Comparison of ENCODE assay signal across 8 mouse cellular contexts in the genomic region with DNA sequence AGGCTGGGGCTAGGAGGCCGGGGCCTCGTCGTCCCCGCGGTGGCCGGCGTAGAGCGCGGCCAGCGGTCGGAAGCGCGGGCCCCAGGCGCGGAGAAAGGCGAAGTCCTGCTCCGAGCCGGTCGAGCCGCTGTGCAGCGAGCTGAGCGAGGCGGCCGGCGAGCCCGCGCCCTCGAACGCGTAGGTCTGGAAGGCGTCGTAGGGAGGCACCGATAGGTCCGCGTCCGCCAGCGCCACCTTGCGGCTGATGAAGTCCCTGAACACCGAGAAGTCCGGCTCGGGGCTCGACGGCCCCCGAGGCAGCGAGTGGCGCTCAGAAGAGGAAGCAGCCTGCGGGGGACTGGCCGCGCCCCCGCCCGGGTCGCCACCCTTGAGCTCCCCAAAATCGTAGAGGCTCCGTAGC. TPM values are rescaled to one million over a fixed set of nuclear protein-coding genes. Genes with fewer than 3 reads are reported as not detected.
A peak's percentile ranks its signal among the peaks of the same experiment; 100 is the strongest.
DNase-seq lines count a peak whose midpoint lies in the region; ATAC-seq and TF ChIP-seq lines count a peak whose summit lies in the region.

No protein-coding gene starts in this region.

- no peak for DNase-seq in CH12.LX (ENCODE audit: extremely low read depth)
- peak; percentile 71 for DNase-seq in cerebellum, adult 11 months
- peak in 1 of 2 experiments; percentile 77 for DNase-seq in layer of hippocampus, adult 2 months (ENCODE audit: low spot score in 2 of 2)
- peak; percentile 92 for DNase-seq in lung, postnatal 0 days (ENCODE audit: low spot score)
- peak; percentile 70 for DNase-seq in ovary, postnatal 10 days (ENCODE audit: low spot score)
- peak; percentile 80 for DNase-seq in thymus, adult 2 months

- TF ChIP-seq POLR2A in CH12.LX (IDR thresholded peaks at IDR 0.05; ENCODE audit: low read depth, low read length): no peak
- TF ChIP-seq POLR2A in thymus, adult 2 months (IDR thresholded peaks at IDR 0.05; ENCODE audit: control insufficient read depth, extremely low read depth, insufficient read depth, low read length, poor library complexity): no peak

- H3K4me2 ChIP-seq in CH12.LX (ENCODE audit: insufficient read depth, low read depth, poor library complexity, severe bottlenecking): no peak overlapping the region
- peak overlapping the region; percentile 28 for H3K4me2 ChIP-seq in forebrain, embryonic 15.5 days (replicated peaks)
- no peak overlapping the region for H3K4me2 ChIP-seq in lung, postnatal 0 days (replicated peaks; ENCODE audit: low read depth, low read length)

- no peak for TF ChIP-seq EP300 in CH12.LX (IDR thresholded peaks at IDR 0.05; ENCODE audit: low read length)
- no peak for TF ChIP-seq EP300 in lung, postnatal 0 days (IDR thresholded peaks at IDR 0.05)

- no peak overlapping the region for H3K9ac ChIP-seq in CH12.LX (ENCODE audit: insufficient read depth, low read depth)
- no peak overlapping the region for H3K9ac ChIP-seq in forebrain, embryonic 15.5 days (replicated peaks)
- no peak overlapping the region for H3K9ac ChIP-seq in lung, postnatal 0 days (replicated peaks; ENCODE audit: low read depth)

- no peak overlapping the region for H3K27ac ChIP-seq in CH12.LX (ENCODE audit: insufficient read depth, low read depth)
- H3K27ac ChIP-seq in forebrain, embryonic 15.5 days (replicated peaks): no peak overlapping the region
- H3K27ac ChIP-seq in layer of hippocampus, adult 2 months: no peak overlapping the region
- H3K27ac ChIP-seq in lung, postnatal 0 days (ENCODE audit: low read length): no peak overlapping the region
- no peak overlapping the region for H3K27ac ChIP-seq in thymus, adult 2 months (ENCODE audit: control insufficient read depth, insufficient read depth, low read length)

- TF ChIP-seq RAD21 in CH12.LX (IDR thresholded peaks at IDR 0.05; ENCODE audit: low read depth, low read length): no peak; the same call in 1 of the 2 replicates

- in situ Hi-C loops in CH12.LX (cut with MboI; ENCODE audit: low pct_ligation_motif_present, low pct_unique_long_range_greater_than_20kb, low sequenced_read_pairs): no loop called here

- H3K36me3 ChIP-seq in CH12.LX (replicated peaks in 1 of 2; ENCODE audit: control insufficient read depth in 1 of 2, insufficient read depth in 1 of 2, low read length in 1 of 2): no peaks in the 10 kb centered on the region
- no peaks in the 10 kb centered on the region for H3K36me3 ChIP-seq in forebrain, embryonic 15.5 days
- no peaks in the 10 kb centered on the region for H3K36me3 ChIP-seq in lung, postnatal 0 days (ENCODE audit: insufficient read depth, low read length)
- no peaks in the 10 kb centered on the region for H3K36me3 ChIP-seq in thymus, adult 2 months (ENCODE audit: control insufficient read depth, insufficient read depth, low read length)

- peak; percentile 62 for ATAC-seq in forebrain, embryonic 15.5 days (replicated peaks)
- peak; percentile 73 to 86 for ATAC-seq in hematopoietic stem cell, adult 5-6 weeks (replicated peaks in 1 of 2; ENCODE audit: insufficient read depth in 1 of 2, low FRiP score in 2 of 2, low TSS enrichment in 1 of 2, low read depth in 1 of 2, poor library complexity in 2 of 2, severe bottlenecking in 2 of 2)
- ATAC-seq in lung, postnatal 0 days: peak; percentile 90

- dilution Hi-C loops in CH12.LX (cut with MboI; ENCODE audit: extremely low pct_ligation_motif_present, extremely low pct_unique_long_range_greater_than_20kb, low sequenced_read_pairs): no loop called here

- under 1% methylated on average over 54 of the region's 54 CpGs for WGBS in forebrain, embryonic 15.5 days
- 1% methylated on average over 51 of the region's 54 CpGs for WGBS in lung, postnatal 0 days
- 1% methylated on average over 54 of the region's 54 CpGs for WGBS in thymus, adult 2 months

- H3K9me3 ChIP-seq in CH12.LX (replicated peaks; ENCODE audit: low read length): peaks cover 4% of the 10 kb centered on the region
- H3K9me3 ChIP-seq in forebrain, embryonic 15.5 days: no peaks in the 10 kb centered on the region
- no peaks in the 10 kb centered on the region for H3K9me3 ChIP-seq in lung, postnatal 0 days (ENCODE audit: low read length)

- H3K4me3 ChIP-seq in CH12.LX (replicated peaks in 1 of 3; ENCODE audit: low read depth in 2 of 3, low read length in 2 of 3, poor library complexity in 1 of 3): no peak overlapping the region
- peak overlapping the region; percentile 12 for H3K4me3 ChIP-seq in forebrain, embryonic 15.5 days
- H3K4me3 ChIP-seq in layer of hippocampus, adult 2 months: no peak overlapping the region
- no peak overlapping the region for H3K4me3 ChIP-seq in lung, postnatal 0 days (ENCODE audit: low read depth, low read length)
- no peak overlapping the region for H3K4me3 ChIP-seq in thymus, adult 2 months (ENCODE audit: control insufficient read depth, insufficient read depth, low read length)

- no peaks in the 10 kb centered on the region for H3K79me2 ChIP-seq in CH12.LX (replicated peaks; ENCODE audit: control insufficient read depth, extremely low read depth, insufficient read depth, poor library complexity, severe bottlenecking)

- peaks cover 89% of the 10 kb centered on the region for H3K27me3 ChIP-seq in CH12.LX (replicated peaks)
- peaks cover 36% of the 10 kb centered on the region for H3K27me3 ChIP-seq in forebrain, embryonic 15.5 days
- peaks cover 49% of the 10 kb centered on the region for H3K27me3 ChIP-seq in lung, postnatal 0 days (replicated peaks; ENCODE audit: insufficient read depth, low read length)
- peaks cover 6% of the 10 kb centered on the region for H3K27me3 ChIP-seq in thymus, adult 2 months (ENCODE audit: control insufficient read depth, insufficient read depth, low read length)

- peak in 1 of 2 experiments; percentile 44; a peak in 2 of 4 replicates for TF ChIP-seq CTCF in CH12.LX (conservative IDR thresholded peaks at IDR 0.05 in 1 of 2, IDR thresholded peaks at IDR 0.05 in 1 of 2; ENCODE audit: low read depth in 2 of 2, low read length in 2 of 2)
- TF ChIP-seq CTCF in layer of hippocampus, adult 2 months (conservative IDR thresholded peaks at IDR 0.05): peak; percentile 91
- peak; percentile 90 for TF ChIP-seq CTCF in lung, postnatal 0 days (IDR thresholded peaks at IDR 0.05)
- TF ChIP-seq CTCF in thymus, adult 2 months (IDR thresholded peaks at IDR 0.05; ENCODE audit: borderline replicate concordance, control insufficient read depth, extremely low read depth, insufficient read depth, low read length, poor library complexity): peak; percentile 89

- peaks cover 5 to 9% of the 10 kb centered on the region in 2 experiments for H3K4me1 ChIP-seq in CH12.LX (ENCODE audit: control insufficient read depth in 1 of 2, insufficient read depth in 2 of 2)
- H3K4me1 ChIP-seq in forebrain, embryonic 15.5 days: peaks cover 6% of the 10 kb centered on the region; the same call in 1 of the 2 replicates
- H3K4me1 ChIP-seq in lung, postnatal 0 days (ENCODE audit: insufficient read depth, low read depth, low read length): no peaks in the 10 kb centered on the region
- no peaks in the 10 kb centered on the region for H3K4me1 ChIP-seq in thymus, adult 2 months (replicated peaks; ENCODE audit: control insufficient read depth, insufficient read depth, low read length)

TF ChIP-seq in CH12.LX, 34 proteins besides CTCF, POLR2A, EP300 and RAD21:
- no peak for TF ChIP-seq GABPA (IDR thresholded peaks at IDR 0.05; ENCODE audit: insufficient replicate concordance, low read depth, low read length)
- no peak for TF ChIP-seq USF1 (IDR thresholded peaks at IDR 0.05; ENCODE audit: low read depth, low read length)
- no peak for TF ChIP-seq ZMIZ1 (IDR thresholded peaks at IDR 0.05; ENCODE audit: low read depth, low read length)
- no peak for TF ChIP-seq NRF1 (IDR thresholded peaks at IDR 0.05; ENCODE audit: low read depth, low read length)
- TF ChIP-seq PAX5 (IDR thresholded peaks at IDR 0.05; ENCODE audit: low read length): no peak
- no peak for TF ChIP-seq CHD1 (IDR thresholded peaks at IDR 0.05; ENCODE audit: low read depth, low read length)
- TF ChIP-seq SMC3 (IDR thresholded peaks at IDR 0.05; ENCODE audit: low read depth, low read length): peak; percentile 30
- no peak for TF ChIP-seq MAFK (IDR thresholded peaks at IDR 0.05; ENCODE audit: insufficient replicate concordance, low read length)

RNA-seq across cellular contexts. Expression of a gene that starts 21.6 kb away (rescaled TPM):
- total RNA-seq in CH12.LX (2012; rRNA removed) (not detected in 2 replicates), CH12.LX (2014; rRNA removed) (not detected in 2 replicates)
- polyA plus RNA-seq in CH12.LX (2012; ENCODE audit: insufficient read length, low read depth): not detected in 2 replicates
- polyA plus RNA-seq in forebrain, embryonic 15.5 days (2015; fragmentation: Nextera tagmentation; extraction: Ambion mirVana): not detected in 2 replicates
- not detected in 2 replicates for total RNA-seq in hematopoietic stem cell, adult 5-6 weeks (2017)
- total RNA-seq in layer of hippocampus, adult 2 months (2021): not detected
- polyA plus RNA-seq in lung, postnatal 0 days (2015; fragmentation: Nextera tagmentation; extraction: Ambion mirVana): not detected in 2 replicates
- polyA plus RNA-seq in thymus, adult 2 months (2012; rRNA removed): not detected in 2 replicates

RNA-seq across cellular contexts. Expression of a gene that starts 56.7 kb away (rescaled TPM):
- total RNA-seq in CH12.LX (2012; rRNA removed) (146 and 149 TPM in 2 replicates), CH12.LX (2014; rRNA removed) (191 and 223 TPM in 2 replicates)
- polyA plus RNA-seq in CH12.LX (2012; ENCODE audit: insufficient read length, low read depth): 147 and 149 TPM in 2 replicates
- 4.8 and 5.8 TPM in 2 replicates for polyA plus RNA-seq in forebrain, embryonic 15.5 days (2015; fragmentation: Nextera tagmentation; extraction: Ambion mirVana)
- 0.94 and 3.4 TPM in 2 replicates for total RNA-seq in hematopoietic stem cell, adult 5-6 weeks (2017)
- under 1 TPM; 0.33 to 0.91 TPM for total RNA-seq in layer of hippocampus, adult 2 months (2021)
- polyA plus RNA-seq in lung, postnatal 0 days (2015; fragmentation: Nextera tagmentation; extraction: Ambion mirVana): 57.9 and 77.5 TPM in 2 replicates
- polyA plus RNA-seq in thymus, adult 2 months (2012; rRNA removed): 44.5 and 52.1 TPM in 2 replicates
